Mouse (Mus musculus): ENCODE data around the gene Vmn1r167. TPM values are rescaled to one million over a fixed set of nuclear protein-coding genes. Genes with fewer than 3 reads are reported as not detected.
"Not testable (repeated sequence)": the region's sequence is repeated elsewhere in the genome, so short reads cannot be mapped to it uniquely, and the experiment has no call there.

Gene Vmn1r167
- polyA plus RNA-seq (2015; fragmentation: Nextera tagmentation; extraction: Ambion mirVana): not detected in 2 replicates

GRCm38 (mm10) chr7:23507106-23507505, at the start of gene Vmn1r167:
Vmn1r167 (minus strand) TSS chr7:23507206.
- ATAC-seq (ENCODE audit: low FRiP score, low read depth); H3K4me3 ChIP-seq; H3K27ac ChIP-seq (replicated peaks); H3K36me3 ChIP-seq; H3K4me1 ChIP-seq (replicated peaks); H3K4me2 ChIP-seq; H3K9ac ChIP-seq; H3K27me3 ChIP-seq: not testable (repeated sequence)
- 91% methylated on average over 2 of the region's 2 CpGs for WGBS
- H3K9me3 ChIP-seq: peaks cover 23% of the 10 kb centered on the region

GRCm38 (mm10) chr7:23539432-23539831, 32.4 kb upstream of the Vmn1r167 start, which contains the start of gene Vmn1r168:
Vmn1r168 (plus strand) TSS chr7:23539732.
- H3K4me3 ChIP-seq; H3K9ac ChIP-seq; H3K4me2 ChIP-seq; H3K36me3 ChIP-seq; H3K4me1 ChIP-seq (replicated peaks); ATAC-seq (ENCODE audit: low FRiP score, low read depth); H3K27me3 ChIP-seq; H3K27ac ChIP-seq (replicated peaks); H3K9me3 ChIP-seq: not testable (repeated sequence)
- WGBS: no CpG with 5 or more reads among the region's 1 CpGs

DNA sequence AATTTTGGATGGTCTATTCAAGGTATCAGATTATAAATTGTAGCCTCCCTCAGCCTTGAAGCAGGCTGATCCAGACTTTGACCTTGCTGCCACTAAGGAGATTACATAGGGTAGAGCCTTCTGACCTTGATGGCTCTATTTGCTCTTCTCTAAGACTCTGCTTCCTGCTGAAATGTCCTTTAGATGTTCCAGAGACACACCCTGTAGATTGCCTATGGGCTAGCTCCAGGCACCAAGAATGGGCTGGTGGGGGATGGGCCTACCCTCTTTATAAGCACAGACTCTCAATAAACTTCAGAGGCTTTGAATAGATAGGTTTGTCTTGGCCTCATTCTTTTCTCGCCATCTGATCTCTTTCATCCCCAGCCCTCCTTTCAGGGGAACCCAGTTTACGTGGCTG, 34.1 kb downstream of the Vmn1r167 start:
- H3K36me3 ChIP-seq; ATAC-seq (ENCODE audit: low FRiP score, low read depth); H3K27me3 ChIP-seq; H3K9ac ChIP-seq; H3K27ac ChIP-seq (replicated peaks); H3K4me1 ChIP-seq (replicated peaks); H3K4me3 ChIP-seq; H3K4me2 ChIP-seq: not testable (repeated sequence)
- H3K9me3 ChIP-seq: peaks cover 15% of the 10 kb centered on the region
- 72% methylated on average over 2 of the region's 2 CpGs for WGBS

- not testable (repeated sequence) for ATAC-seq (ENCODE audit: low FRiP score, low read depth); H3K36me3 ChIP-seq; H3K9ac ChIP-seq; H3K4me3 ChIP-seq; H3K27me3 ChIP-seq; H3K4me1 ChIP-seq (replicated peaks); H3K4me2 ChIP-seq; H3K27ac ChIP-seq (replicated peaks)
- peaks cover 32% of the 10 kb centered on the region for H3K9me3 ChIP-seq
- 61% methylated on average over 3 of the region's 3 CpGs for WGBS
Measured at GRCm38 (mm10) chr7:23470832-23471231, 36.2 kb downstream of the Vmn1r167 start.

- H3K4me3 ChIP-seq; H3K4me2 ChIP-seq; H3K27me3 ChIP-seq; H3K36me3 ChIP-seq; H3K9ac ChIP-seq; H3K27ac ChIP-seq (replicated peaks); H3K4me1 ChIP-seq (replicated peaks); ATAC-seq (ENCODE audit: low FRiP score, low read depth): not testable (repeated sequence)
- H3K9me3 ChIP-seq: peaks cover 33% of the 10 kb centered on the region
- WGBS: 73% methylated on average over 3 of the region's 3 CpGs
Measured at GRCm38 (mm10) chr7:23470201-23470600, 36.8 kb downstream of the Vmn1r167 start.

Other genes starting within 250 kb of the Vmn1r167 start
- gene Gm6902, start 228.3 kb downstream of the Vmn1r167 start, polyA plus RNA-seq (2015; fragmentation: Nextera tagmentation; extraction: Ambion mirVana): not detected in 2 replicates
- gene Nlrp4e, start 206.0 kb downstream of the Vmn1r167 start, polyA plus RNA-seq (2015; fragmentation: Nextera tagmentation; extraction: Ambion mirVana): not detected in 2 replicates
- not detected in 2 replicates for gene Nlrp5, start 121.3 kb downstream of the Vmn1r167 start, polyA plus RNA-seq (2015; fragmentation: Nextera tagmentation; extraction: Ambion mirVana)
- gene Vmn1r168, start 32.5 kb upstream of the Vmn1r167 start, polyA plus RNA-seq (2015; fragmentation: Nextera tagmentation; extraction: Ambion mirVana): not detected in 2 replicates
- not detected in 2 replicates for gene Vmn1r169, start 68.3 kb upstream of the Vmn1r167 start, polyA plus RNA-seq (2015; fragmentation: Nextera tagmentation; extraction: Ambion mirVana)
- gene Vmn1r170, start 99.0 kb upstream of the Vmn1r167 start, polyA plus RNA-seq (2015; fragmentation: Nextera tagmentation; extraction: Ambion mirVana): not detected in 2 replicates
- gene Vmn1r171, start 123.5 kb upstream of the Vmn1r167 start, polyA plus RNA-seq (2015; fragmentation: Nextera tagmentation; extraction: Ambion mirVana): not detected in 2 replicates
- gene Vmn1r172, start 151.1 kb upstream of the Vmn1r167 start, polyA plus RNA-seq (2015; fragmentation: Nextera tagmentation; extraction: Ambion mirVana): not detected in 2 replicates
- not detected in 2 replicates for gene Vmn1r173, start 193.5 kb upstream of the Vmn1r167 start, polyA plus RNA-seq (2015; fragmentation: Nextera tagmentation; extraction: Ambion mirVana)
- gene Vmn1r174, start 245.1 kb upstream of the Vmn1r167 start, polyA plus RNA-seq (2015; fragmentation: Nextera tagmentation; extraction: Ambion mirVana): not detected in 2 replicates